Mouse (Mus musculus): ENCODE data around the gene Gm20431. TPM values are rescaled to one million over a fixed set of nuclear protein-coding genes. Genes with fewer than 3 reads are reported as not detected.

The Gm20431 gene
- polyA plus RNA-seq (2012; rRNA removed) = 3.5 and 8.4 TPM in 2 replicates

GRCm38 (mm10) chr2:167661270-167662203 is at the start of gene Gm20431:
Gene Gm20431 (minus strand): TSS chr2:167661496.

DNA sequence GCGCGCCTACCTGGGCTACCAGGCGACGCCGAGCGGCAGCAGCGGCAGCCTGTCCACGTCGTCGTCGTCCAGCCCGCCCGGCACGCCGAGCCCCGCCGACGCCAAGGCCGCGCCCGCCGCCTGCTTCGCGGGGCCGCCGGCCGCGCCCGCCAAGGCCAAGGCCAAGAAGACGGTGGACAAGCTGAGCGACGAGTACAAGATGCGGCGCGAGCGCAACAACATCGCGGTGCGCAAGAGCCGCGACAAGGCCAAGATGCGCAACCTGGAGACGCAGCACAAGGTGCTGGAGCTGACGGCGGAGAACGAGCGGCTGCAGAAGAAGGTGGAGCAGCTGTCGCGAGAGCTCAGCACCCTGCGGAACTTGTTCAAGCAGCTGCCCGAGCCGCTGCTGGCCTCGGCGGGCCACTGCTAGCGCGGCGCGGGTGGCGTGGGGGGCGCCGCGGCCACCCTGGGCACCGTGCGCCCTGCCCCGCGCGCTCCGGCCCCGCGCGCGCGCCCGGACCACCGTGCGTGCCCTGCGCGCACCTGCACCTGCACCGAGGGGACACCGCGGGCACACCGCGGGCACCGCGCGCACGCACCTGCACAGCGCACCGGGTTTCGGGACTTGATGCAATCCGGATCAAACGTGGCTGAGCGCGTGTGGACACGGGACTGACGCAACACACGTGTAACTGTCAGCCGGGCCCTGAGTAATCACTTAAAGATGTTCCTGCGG is 28.4 kb upstream of the Gm20431 start, which contains the start of gene Tmem189:
Tmem189 (minus strand) TSS at position 322 of the 718 bp plus-strand sequence.

DNA sequence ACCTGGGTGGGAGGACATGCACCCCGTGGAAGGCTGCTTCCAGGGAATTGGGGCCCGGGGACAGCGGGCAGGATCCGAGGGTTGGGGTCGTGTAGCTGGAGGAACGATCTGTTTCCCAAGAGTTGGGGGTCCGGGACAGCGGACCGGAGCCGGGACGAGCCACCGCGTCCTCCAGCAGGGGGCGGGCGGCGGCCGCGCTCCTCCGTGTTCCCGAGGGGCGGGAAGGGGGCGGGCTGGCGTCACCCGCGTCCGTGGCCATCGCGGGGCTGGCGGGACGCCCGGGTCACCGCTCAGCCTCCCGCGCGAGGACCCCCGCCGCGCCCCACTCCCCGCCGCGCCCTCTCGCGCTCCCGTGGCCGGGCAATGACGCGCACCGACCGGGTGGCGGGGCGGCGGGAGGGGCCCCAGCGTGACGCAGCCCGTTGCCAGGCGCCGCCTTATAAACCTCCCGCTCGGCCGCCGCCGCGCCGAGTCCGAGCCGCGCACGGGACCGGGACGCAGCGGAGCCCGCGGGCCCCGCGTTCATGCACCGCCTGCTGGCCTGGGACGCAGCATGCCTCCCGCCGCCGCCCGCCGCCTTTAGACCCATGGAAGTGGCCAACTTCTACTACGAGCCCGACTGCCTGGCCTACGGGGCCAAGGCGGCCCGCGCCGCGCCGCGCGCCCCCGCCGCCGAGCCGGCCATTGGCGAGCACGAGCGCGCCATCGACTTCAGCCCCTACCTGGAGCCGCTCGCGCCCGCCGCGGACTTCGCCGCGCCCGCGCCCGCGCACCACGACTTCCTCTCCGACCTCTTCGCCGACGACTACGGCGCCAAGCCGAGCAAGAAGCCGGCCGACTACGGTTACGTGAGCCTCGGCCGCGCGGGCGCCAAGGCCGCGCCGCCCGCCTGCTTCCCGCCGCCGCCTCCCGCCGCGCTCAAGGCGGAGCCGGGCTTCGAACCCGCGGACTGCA is 27.5 kb upstream of the Gm20431 start, which contains the start of gene Cebpb:
Cebpb (plus strand) TSS at position 418 of the 954 bp plus-strand sequence.

DNA sequence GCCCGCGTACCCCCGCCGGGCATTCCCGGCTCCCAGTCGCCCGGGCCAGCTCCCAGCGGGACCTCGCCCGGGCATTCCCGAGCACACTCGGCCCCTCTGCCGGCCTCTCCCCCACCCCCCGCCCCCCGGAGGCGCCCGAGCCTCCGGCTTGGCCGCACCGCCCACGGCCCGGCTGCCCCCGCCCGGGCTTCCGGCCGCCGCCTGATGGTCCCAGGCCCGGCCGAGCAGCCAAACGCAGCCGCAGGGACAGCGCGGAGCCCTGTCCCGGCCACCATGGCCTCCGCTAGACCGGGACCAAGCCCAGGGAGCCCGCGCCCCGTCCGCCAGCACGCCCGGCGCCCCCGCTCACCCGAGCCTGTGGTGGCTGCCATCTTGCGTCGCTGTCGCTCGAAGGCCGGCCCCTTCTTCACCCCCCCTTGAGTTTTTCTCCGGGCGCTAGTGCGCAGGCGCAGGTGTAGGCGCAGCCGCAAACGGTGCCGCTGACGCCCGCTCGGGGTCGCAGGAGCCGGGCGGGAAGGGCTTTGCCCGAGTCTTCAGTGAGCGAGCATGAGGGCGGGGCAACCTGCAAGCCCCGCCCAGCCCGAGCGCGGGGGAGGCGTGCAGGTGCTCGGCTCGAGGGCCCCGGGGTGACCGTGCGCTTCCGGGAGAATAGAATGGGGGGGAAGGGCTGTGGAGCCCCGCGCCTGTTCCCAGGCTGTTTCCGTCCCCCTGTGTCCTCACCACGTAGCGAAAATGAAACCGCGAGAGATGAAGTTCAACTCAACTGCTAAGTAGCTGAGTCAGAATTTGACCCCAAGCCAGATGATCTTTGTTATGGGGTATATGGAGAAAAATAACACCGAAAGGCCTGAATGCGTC is 29.5 kb downstream of the Gm20431 start, which contains the start of gene Ube2v1:
Ube2v1 (minus strand) TSS at position 505 of the 858 bp plus-strand sequence.

Other genes starting within 250 kb of the Gm20431 start
- 46.3 and 47.4 TPM in 2 replicates for gene Slc9a8, start 239.8 kb downstream of the Gm20431 start, polyA plus RNA-seq (2012; rRNA removed)
- gene Rnf114, start 168.9 kb downstream of the Gm20431 start, polyA plus RNA-seq (2012; rRNA removed) = 77.5 and 96.8 TPM in 2 replicates
- gene Spata2, start 168.6 kb downstream of the Gm20431 start, polyA plus RNA-seq (2012; rRNA removed) = 32.3 and 38.4 TPM in 2 replicates
- 57.7 and 77.1 TPM in 2 replicates for gene Snai1, start 123.3 kb downstream of the Gm20431 start, polyA plus RNA-seq (2012; rRNA removed)
- 89.5 and 105 TPM in 2 replicates for gene Ube2v1, start 29.4 kb downstream of the Gm20431 start, polyA plus RNA-seq (2012; rRNA removed)
- gene Cebpb, start 27.4 kb upstream of the Gm20431 start, polyA plus RNA-seq (2012; rRNA removed) = 1,050 and 1,353 TPM in 2 replicates
- gene Tmem189, start 28.3 kb upstream of the Gm20431 start, polyA plus RNA-seq (2012; rRNA removed) = 117 and 125 TPM in 2 replicates